Mouse (Mus musculus): ENCODE data around the gene Tenm4.

The Tenm4 gene

DNA sequence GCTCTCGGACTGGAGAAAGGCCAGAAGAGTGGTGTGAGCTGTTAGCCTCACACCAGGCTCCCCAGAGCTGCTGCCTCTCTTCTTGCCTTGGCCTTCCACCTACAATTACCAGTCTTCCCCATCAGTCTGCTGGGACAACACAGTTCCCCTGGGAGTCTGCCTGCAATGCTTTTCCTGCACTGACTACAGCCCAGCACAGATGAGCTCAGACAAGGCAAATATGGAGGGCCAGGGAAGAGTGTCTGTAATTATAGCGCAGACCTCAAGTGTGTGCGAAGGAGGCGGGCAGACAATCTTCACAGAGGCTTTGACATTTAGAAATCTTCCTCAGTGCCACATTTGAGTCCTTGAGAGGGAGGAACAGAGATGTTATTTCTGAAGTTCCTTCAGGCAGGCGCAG is 509.4 kb downstream of the Tenm4 start:
- DNase-seq (ENCODE audit: low spot score): no peak

DNA sequence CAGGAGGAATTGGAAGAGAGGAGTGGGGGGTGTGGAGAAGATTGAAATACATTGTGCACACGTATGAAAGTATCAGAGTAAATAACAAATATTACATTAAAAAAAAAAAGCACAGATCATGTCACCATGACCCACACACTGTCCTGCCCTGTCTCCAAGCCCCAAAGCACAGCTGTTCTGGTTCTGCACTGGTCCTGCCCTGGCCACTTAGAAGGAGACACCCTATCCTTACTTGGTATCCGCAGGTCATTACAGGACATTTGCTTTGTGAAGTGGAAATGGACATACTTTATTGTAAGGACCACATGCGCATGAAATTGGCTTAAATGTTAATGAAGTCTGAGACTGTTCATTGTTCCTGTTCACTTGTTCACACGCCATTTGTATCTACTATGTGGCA is 510.8 kb downstream of the Tenm4 start:
- no peak for DNase-seq (ENCODE audit: low spot score)

DNA sequence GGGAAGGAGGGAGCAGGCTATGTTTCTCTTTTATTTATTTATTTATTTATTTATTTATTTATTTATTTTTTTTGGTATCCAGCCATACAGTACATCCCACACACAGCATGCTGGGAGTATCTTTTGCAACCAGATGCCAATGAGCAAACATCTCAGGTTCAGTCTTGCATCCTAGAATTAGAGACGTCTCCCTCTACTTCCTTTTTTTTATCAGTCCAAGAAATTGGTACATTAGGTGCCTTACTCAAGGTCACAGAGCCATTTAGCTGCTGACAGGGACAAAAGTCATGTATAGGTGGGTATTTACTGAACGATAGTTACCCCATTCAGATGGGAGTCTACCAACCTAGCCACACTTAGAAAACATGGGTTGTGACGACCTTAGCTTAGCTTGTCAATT is 517.1 kb downstream of the Tenm4 start:
- DNase-seq (ENCODE audit: low spot score): no peak

DNA sequence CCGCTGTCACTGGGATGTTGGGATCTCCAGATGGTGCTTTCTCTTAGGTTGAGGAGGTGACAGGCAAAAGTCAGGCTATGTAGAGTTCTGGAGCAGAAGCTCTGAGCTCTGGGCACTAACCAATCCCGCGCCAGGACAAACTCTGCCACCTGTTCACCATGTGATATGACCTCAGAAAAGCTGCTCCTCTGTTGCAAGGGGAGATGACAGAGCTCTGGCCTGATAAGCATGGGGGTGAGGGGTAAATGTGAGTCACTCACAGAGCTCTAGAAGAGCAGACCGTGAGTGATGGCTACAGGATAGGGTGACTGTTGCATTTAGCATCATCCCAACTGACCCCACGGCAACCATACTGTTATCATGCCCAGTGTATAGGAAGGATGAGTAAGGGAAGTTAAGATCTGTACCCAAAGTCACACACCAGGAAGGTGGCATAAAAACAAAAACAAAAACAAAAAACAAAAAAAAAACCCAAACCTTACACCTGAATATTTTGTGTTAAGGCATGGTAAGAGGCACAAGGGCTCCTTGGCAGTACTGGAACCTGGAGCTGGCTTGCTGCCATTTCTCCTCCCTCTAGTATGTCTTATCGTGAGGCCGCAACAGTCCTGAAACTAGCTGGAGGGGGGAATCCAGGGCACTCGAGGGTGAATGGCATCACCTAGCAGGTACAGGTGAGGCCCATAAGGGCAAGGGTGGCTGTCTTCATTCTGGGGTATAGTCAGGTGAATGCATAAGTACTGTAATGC is 530.2 kb downstream of the Tenm4 start:
- DNase-seq (ENCODE audit: low spot score): no peak

DNA sequence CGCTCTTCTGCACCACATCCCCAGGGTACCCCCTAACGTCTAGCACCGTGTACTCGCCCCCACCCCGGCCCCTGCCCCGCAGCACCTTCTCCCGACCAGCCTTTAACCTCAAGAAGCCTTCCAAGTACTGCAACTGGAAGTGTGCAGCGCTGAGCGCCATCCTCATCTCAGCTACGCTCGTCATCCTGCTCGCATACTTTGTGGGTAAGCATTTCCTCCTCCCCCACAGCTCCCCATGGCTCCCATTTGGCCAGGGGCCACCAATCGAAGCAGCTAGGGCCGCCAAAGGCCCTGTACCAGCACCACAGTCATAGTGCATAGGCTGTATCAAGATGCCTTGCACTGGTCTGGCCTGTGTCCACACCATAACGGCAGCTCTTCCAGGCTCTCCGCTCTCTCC is 532.9 kb downstream of the Tenm4 start:
- no peak for DNase-seq (ENCODE audit: low spot score)

DNA sequence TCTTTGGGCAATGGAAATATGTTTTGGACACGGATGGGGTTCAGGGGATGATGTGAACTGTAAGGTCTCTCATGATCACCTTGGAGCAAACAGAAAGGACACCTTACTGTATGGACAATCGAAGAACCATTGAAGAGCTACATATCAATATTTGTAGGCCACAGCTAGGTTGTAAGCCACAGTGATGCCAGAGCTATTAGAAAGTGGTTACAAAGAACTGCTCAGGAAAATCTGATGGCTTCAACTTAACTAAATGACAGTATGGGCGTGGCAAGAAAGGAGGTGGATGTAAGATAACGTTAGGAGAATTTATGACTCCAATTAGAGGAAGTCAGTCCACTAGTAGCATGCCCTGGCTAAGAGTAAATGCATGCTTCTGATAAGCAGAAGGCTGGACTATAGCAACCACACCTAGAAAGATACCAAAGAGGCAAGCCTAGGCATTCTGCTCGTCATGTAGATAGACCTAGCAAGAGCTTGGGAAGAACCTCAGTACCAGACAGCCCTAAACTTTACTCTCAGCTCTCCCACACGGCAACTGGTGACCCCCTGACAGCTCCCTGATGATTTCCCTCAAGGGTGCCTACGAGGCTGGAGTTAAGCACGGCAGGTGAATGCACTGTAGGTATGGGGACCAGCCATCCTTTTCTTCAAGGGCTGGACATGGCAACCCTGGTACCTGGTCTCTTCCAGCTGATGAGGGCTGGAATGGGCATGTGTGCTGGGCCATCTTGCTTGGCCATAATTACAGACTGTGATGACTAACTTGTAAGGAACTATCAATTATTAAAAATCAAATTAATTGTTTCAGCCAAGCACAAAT is 534.5 kb downstream of the Tenm4 start:
- no peak for DNase-seq (ENCODE audit: low spot score)

DNA sequence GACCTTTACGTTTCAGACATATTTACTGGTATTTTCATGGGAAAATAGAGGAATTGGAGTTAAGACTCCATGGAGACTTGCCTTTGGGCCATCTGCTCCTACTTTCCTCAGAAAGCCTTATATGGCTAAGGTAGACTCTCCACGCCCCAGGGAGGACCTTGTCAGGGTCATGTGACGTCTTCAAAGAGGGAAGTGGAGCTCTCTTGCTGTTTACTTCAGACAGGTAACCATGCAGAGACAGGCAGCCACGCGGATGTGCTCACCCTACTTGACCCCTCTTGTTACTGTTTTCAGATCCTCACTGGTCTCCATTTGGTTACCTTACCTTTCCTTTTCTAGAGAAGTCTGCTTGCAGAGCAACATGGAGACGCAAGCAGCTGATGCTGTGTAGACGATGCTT is 535.5 kb downstream of the Tenm4 start:
- DNase-seq (ENCODE audit: low spot score): no peak

DNA sequence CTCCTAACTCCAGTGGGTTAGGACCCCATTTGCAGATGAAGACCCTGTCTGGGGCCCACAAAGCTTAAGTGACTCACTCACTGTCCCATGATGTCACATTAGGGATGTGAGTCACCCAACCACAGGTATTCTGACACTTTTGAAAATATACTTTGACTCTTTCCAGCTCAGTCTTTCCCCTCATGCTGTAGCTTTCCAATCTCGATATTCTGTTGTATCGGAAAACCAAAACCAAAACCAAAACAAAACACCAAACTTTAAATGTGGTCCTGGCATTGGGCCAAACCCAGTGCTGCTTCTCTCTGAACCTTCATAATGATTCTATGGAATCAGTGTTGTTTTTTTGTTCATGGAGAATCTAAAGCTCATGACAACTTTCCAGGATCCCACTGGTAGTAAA is 536.1 kb downstream of the Tenm4 start:
- no peak for DNase-seq (ENCODE audit: low spot score)

DNA sequence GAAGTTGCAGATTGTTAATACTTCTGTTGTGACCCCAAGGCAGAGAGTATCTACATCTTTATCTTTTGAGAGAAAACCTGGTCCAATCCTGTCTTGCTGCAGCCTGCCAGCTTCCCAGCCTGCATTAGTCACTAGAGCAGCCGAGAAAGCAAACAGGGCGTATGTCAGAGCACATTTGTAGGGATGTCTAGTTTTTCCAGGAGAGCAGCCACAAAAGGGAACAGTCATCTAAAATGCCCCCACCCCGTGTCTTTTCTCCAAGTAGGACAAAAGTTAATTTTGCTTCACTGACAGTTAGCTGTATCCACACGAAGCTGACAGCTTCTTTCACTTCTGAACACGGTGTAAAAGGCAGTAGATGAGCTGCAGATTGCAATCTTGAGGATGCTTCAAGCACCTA is 537.0 kb downstream of the Tenm4 start:
- no peak for DNase-seq (ENCODE audit: low spot score)

DNA sequence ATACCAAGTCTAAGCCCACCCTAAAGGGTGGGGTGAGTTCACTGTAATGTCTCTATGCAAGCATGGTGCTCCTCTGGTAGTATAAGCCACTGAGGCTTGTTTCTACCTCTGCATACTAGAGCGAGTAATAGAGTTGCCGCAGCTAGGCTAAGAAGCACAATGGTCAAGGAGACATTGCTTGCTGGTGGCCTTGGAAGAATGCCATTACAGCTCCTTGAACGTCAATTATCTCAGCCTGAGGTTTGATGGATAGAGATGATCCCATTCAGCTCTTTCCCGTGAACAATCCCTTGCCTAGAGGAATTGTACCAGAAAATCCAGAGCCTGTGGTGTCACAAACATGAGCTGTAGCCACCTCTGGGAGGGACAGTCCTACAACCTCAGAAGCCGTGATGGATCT is 537.5 kb downstream of the Tenm4 start:
- no peak for DNase-seq (ENCODE audit: low spot score)

DNA sequence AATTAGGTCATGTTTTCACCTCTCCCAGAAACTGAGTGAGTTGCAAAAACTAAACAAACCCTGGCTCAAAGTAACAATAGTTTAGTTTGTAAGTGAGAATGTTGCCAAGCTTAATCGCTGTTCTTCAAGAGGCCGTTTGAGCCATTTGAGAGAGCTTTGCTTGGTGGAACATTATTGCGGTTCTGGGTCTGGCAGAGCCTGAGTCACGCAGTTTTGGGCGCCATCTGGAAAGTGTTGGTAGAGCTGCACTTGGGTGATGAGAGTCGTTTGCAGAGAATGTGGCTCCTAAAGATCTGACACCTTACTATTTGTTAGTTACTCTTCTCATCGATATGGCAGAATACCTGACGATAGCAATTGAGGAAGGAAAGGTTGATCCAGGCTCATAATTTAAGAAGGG is 537.9 kb downstream of the Tenm4 start:
- DNase-seq (ENCODE audit: low spot score): no peak

DNA sequence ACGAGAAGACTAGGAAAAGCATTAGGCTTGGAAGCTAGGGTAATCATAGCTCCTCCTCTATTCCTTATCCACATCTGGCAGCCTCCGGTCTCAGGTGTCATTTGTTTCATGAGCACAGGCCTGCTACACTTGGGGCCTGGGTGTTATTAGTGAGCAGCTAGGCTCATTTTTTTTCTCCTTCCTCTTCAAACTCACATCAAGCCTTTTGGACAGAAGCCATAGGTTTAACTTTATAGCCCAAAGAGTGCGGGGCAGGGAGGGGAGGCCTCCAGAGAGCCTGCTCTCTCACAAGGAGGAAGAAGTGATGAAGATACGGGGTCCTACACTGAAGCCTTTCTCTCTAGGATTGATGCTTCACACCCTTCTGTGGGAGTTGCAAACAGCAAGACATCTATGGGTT is 538.8 kb downstream of the Tenm4 start:
- no peak for DNase-seq (ENCODE audit: low spot score)

DNA sequence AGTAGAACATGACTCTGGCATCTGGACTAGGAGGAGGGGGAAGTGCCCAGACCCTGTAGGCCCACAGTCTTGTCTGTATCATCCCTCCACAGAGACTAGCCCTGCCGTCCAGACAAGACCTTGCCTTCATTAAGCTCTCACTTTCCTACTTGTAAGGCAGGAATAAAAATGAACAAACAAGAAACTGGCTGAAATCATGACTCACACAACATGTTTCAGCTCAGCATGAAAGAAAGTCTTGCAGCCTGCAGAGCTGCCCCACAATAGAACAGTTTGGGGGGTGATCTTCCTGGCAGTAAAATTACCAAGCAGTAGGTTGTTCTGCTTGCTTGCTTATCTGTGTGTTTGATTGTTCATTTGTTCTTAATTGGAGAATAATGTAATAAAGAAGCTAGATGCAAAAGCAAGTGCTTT is 539.6 kb downstream of the Tenm4 start:
- no peak for DNase-seq (ENCODE audit: low spot score)

DNA sequence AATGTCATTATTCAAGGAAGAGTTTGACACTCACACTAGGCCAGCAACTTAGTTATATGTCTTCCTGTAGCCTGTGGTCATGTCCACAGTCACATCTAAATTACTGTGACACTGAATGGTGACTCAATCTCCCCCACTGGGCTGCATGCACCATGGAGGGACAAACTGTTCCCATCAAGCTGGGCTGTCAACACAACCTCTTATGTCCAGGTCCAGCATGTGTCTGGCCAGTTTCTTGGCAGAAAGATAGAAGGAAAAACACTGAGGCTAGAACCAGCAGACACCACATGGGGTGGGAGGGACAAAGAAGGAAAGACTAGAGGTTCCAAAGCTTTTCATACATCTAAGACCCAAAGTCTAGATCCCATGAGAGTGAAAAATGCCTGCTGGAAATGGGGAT is 541.8 kb downstream of the Tenm4 start:
- no peak for DNase-seq (ENCODE audit: low spot score)

DNA sequence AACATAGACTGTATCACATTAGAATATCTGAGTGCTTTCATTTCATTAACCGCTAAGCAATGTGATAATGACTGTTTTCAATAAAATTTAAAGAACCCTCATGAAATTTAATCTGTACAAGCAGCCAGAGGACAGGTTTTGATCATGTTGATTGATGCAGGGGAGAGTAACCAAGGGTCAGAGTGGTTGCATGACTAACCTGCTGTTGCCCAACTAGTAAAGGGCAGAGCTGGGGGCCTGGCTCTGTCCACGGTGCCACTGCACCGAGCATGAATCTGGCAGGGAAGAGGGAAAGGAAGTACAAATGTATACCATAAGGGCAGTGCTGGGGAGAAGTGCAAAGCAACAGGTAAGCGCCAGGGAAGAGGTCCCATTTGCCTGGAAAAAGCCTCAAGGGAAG is 545.9 kb downstream of the Tenm4 start:
- no peak for DNase-seq (ENCODE audit: low spot score)

DNA sequence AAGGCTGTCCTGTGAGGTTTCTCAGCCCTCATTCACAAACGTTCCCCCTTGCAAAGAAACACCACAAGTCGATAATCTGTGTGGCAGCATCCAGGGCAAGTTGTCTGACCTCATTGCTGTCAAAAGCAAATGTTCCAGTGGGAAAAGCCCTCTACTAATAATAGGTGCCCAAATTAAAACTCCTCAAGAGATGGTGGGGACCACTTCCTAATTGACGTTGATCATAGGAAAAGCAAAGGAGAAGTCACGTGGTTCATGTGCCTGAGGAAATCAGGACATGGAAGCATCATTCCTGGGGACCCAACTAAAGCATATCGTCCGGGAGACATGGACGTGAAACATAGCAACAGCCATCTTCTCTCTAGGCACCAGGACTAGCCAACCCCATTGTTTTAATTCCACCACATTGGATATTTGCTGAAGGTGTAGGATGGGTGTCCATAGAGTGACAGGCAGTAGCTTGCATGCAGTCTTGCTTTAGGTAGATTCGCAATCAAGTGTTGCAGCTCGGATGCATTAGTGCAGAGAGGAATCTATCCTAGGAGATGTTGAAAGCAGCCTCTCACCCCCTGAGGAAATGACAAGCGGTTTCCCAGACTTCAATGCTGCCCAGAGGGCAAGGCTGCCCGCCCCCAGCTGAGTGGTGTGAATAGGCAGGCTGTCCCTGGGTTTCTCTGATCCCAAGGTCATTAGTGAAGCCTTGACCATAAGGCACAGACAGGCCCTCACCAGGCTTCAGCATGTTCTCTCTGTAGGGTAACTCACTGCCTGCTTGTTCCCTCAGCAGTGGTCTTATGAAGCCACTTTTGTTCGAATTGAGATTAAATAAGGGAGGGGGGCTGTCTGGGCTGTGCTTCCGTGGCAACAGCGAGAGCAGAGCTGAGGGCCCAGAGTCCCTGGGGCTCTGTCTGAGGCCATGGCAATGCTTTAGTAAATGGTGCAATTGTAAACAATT is 547.4 kb downstream of the Tenm4 start:
- peak; percentile 76 for DNase-seq (ENCODE audit: low spot score)

DNA sequence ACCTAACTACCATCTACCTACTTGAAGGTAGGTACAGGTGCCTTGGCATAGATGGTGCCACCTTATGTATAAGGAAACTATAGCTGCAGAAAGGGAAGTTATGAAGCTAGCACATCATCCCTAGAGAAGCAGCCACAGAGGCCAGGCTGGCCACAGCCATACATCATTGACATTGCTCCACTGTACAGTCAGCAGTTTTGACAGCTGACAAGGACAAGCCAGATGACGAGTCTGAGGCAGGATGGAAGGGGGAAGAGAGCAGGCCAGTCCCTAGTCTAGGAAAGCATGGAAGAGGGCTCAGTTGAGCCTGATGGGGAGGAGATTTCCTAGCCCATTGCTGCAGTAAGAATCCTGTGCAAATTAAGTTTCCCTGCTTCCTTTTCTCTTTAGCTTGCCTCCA is 548.9 kb downstream of the Tenm4 start:
- DNase-seq (ENCODE audit: low spot score): no peak

DNA sequence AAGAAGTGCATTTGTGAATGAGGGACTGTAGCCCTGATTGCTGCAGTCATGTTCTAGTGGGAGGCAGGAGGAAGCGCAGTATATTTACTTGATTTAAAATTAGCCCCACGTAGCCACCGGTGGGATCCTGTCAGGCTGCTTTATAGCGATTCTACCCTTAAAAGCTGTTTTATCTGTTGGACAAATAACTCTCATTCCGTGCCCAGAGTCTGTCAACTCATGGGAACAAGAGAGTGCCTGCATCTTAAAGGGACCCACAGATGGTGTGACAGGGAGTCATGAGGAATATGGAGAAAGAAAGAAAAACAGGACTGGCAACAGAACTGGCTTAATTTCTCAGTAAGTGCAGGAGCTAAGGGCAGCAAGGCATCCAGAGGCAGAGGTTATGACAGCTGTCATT is 549.4 kb downstream of the Tenm4 start:
- DNase-seq (ENCODE audit: low spot score): no peak

DNA sequence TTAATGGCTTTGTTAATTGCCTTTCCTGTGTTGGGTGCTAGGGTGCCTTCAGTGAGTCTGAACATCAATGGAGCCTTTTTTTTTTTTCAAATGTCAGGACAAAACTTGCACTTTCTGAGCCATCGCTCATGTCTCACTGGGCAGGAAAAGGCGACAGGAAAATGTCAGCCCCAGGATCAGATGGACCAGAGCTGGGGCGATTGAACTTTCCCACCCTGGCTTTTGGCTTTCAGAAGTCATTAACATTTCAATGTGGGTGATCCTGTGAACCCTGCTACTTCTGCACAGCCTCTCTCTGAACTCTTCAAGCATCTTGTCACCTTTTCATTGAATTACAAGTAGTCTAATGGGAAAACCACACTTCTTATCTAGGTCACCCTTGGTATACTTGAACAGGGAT is 551.8 kb downstream of the Tenm4 start:
- peak; percentile 15 for DNase-seq (ENCODE audit: low spot score)

DNA sequence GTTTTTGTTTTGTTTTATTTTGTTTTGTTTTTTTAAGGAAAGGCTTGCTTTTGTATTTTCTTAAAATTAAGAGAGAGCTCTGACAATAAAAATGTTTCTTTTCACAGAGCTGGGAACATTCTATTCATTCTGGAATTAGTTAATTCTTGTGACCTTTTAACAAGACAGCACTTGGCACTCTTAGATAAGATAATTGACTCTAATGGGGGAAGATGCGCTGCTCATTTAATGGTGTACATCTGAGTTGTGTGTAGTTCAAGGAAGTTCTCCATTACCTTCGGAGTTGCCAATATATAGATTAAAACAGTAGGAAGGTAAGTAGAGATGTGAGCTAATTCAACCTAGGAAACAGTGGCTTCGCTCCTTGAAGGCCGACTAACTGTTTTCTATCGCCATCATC is 554.6 kb downstream of the Tenm4 start:
- no peak for DNase-seq (ENCODE audit: low spot score)

DNA sequence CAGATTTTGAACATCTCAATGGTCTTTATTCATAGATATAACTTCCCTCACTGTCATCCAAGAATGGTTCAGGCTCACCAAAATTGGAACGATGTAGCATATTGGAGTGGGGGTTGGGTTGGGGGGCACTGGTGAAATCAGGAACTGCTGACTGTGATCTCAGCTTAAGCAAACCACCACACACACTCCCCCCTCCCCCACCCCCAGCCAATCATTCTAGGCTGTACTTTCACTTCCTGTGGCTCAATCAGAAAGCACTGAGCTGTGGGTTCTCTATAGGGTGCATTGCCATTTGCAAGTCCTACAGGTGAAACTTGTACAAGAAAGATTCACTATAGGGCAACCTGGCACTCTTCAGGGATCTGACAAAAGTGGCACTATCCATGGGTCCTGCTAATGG is 559.3 kb downstream of the Tenm4 start:
- DNase-seq (ENCODE audit: low spot score): no peak

DNA sequence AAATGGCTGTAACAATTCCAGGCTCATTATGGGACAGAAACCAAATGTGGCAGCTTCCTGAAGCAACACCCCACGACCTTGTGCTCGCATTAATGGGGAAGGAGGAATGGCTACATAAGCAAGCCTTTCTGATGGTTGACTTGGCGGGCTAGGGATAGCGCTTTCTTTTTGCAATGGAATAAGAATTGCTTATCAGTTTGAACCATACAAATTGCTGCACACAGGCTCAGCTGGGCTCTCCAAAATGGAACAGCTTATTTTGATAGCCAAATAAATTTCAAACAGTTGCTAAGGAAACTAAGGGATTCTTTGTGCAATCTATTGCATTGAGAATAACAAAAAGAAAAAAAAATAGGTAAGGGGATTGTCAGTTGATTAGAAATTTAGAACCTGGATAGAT is 560.9 kb downstream of the Tenm4 start:
- DNase-seq (ENCODE audit: low spot score): no peak

All from embryo, embryonic 10.5 days (tissue).